Mouse (Mus musculus) adrenal gland, adult 18-20 months (tissue): Measurements from ENCODE around the gene Mixl1. TPM values are rescaled to one million over a fixed set of nuclear protein-coding genes. Genes with fewer than 3 reads are reported as not detected.

Experiments
- DNase-seq, 2 experiments: peaks; one replicate each; pipeline ENCODE4 v3.0.0; 2021 to 2022; ENCODE audit warnings: low spot score in 2 of 2
- long read RNA-seq, 2 experiments: library from polyadenylated mRNA; stranded (forward); transcript quantifications; one replicate each; pipeline ENCODE4 v2.0.0; 2021
- total RNA-seq, 2 experiments: library from RNA; stranded (reverse); gene quantifications; 1 replicate in 1 of 2; 2 replicates in 1 of 2; pipeline ENCODE4 v1.2.3; 2021

Gene Mixl1
- total RNA-seq: not detected
- long read RNA-seq, experiment 1: 0 reads
- long read RNA-seq, experiment 2: 0 reads

DNA sequence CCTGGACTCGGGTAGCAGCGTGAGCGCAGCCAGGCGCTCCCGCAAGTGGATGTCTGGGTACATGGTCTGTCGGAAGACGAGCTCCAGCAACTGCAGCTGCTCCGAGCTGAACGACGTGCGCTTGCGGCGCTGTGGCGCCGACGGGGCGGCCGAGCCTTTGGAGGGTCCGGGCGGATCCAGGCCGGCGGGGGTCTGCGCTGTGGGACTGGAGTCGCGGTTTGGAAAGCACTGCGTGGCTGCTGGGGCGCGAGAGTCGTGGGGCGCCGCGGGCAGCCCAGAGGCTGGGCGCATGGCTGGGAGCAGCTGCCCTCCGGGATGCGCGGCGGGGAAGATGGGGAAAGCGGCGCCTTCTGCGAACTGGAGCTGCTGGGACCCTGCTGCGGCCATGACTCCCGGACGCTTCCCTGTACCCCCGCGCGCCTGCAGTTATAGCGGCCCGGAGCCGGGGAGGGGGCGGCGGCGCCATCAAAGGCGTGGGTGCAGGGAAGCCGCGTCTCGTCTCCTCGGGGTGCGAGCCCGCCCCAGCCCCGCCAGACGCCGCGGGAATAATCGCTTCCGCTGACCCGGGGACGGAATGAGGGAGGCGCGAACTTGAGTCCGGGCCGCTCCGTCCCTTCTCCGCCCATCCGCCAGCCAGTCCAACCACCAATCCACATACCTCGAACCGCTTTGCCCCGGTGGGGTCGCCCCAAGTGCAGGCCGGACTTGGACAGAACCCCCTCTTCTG is at the start of gene Mixl1:
TSS of gene Mixl1 (minus strand) at position 409 of the 727 bp plus-strand sequence.
- DNase-seq: no peak

DNA sequence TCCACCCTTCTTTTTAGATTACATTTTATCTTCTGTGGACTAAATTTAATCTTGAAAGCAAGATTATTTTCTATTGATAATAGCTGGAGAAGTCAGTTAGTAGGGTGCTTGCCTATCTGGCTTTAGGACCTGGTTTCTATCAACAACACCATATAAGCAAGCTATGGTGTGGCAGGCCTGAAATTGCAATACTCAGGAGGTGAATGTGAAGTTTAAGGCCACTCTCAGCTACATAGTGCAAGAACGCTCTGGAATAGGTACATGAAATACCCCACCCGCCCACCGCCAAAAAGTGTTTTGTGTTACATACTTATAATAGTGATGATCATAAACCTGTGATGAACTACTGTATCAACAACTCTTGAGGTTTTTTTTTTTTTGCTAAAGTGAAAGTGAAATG is 32.4 kb upstream of the Mixl1 start:
- no peak for DNase-seq

DNA sequence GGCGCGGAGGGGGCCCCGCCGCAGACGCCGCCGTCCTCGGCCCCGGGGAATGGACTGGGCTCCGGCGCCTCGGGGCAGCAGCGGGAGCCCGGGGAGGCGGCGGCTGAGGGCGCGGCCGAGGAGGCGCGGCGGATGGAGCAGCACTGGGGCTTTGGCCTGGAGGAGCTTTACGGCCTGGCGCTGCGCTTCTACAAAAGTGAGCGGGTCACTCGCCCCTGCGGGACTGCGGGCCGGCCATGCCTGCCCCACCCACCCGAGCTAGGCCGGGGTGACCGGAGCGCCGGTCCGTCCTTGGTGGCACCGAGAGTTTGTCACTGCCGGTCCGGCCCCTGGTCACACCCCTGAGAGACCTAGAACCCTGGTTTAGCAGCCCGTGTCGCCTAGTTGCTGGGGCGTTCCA is 29.3 kb upstream of the Mixl1 start:
- no peak for DNase-seq

DNA sequence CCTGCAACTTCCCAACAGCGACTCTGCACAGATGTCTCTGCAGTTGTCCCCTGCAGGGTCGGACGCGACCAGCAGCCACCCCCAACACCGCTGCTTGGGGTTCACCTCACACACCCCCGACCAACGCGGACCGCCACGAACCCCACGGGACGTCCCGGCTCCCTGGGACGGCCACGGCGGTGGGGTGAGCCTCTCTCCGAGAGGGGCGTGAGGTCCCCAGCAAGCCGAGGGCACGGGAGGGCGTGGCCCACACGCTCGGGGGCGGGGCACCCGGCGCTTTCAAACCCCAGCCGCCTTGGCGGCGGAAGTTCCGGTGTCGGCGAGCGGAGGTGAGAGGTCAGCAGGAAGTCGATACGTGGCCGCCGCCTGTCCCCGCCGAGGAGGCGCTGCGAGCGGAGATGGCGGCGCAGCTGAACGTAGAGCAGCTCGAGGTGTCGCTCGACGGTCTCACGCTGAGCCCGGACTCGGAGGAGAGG is 28.9 kb upstream of the Mixl1 start, which contains the start of gene Acbd3:
TSS of gene Acbd3 (plus strand) at position 340 of the 476 bp plus-strand sequence.
- peak; percentile 91 for DNase-seq

DNA sequence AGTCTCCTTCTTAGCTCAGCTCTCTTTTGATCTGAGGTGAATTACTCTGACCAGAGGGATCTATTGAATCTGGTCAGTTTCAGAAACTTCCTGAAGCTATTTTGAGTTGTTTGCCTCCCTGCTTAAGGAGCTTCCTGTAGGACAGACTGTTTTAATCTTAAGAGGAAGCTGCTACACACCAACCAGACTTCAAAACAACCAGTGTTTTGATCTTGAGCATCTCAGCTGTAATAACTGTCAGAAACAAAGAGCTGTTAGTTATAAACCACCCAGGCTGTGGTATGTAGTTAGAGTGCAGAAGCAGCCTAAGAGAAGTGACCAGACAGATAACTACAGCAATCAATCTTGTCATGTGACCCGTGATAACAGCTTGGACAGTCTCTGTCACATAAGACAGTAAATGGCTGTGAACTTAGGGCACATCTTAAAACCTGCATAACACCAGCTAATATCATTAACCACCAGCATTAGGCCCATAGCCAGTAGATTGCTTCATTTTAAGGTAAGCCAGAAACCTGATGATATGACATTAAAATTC is 26.9 kb upstream of the Mixl1 start:
- DNase-seq: no peak

DNA sequence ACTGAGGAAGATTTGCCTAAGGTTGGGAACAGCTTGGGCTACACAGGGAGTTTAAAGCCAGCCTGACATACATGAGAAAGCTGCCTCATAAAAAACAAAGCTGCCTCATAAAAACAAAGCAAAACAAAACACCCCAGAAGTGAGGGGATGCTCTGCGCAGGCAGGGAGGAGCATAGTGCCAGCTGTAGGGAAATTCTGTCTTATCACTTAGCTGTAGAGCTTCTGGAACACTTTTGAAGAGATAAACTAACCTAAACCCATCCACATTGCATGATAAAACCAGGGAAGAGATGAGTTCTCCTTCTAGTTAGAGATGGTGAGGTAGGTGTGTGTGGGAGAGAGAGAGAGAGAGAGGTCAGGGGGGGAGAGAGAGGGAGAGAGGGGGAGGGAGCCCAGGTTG is 25.8 kb upstream of the Mixl1 start:
- DNase-seq: no peak

DNA sequence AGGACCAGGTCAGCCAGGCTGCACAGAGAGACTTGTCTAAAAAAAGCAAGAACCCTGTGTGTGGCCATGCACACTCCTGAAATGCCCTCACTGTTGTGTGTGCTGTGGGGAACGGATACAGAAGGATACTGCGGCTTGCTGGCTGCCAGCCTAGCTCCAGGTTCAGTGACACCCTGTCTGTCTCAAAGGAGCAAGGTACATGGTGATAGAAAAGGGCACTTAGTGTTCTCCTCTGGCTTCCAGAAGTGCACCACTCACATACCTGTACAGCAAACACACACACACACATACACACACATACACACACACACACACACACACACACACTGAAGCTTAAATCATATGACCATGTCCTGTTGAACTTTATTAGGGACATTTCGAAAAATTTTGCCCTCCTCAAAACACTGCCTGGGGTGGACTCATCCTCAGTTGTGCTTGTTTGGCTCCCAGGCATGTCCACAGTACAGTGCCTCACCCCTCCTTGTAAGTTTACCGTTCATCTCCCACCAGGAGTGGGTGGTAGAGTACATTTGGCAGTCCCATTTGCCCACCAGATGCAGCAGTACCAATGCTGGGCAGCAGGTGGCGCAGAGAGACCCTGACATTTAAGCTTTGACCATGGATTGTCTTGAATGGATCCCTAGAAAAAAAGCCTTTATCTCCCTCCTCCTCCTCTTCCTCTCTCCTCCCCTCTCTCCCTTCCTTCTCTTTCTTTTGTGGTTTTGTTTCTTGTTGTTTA is 23.3 kb upstream of the Mixl1 start:
- DNase-seq: peak; percentile 85 to 90

DNA sequence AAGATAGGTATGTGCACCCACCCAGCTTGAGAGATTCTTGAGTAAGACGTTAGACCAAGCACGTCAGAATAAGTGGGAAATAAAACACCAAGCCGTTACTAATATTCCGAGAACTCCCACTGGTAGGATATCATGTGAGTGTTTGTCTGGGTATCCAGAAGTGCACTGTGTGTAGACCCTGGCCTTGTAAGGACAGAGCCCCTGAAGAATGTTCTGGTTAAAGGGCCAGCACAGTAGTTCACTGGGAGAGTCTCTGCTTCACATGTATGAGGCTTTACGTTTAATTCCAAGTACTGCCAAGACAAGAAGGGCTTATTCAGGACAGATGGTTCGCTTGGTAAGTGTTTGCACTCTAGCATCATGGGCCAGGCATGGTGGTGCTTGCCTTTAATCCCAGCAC is 22.6 kb upstream of the Mixl1 start:
- DNase-seq: no peak

DNA sequence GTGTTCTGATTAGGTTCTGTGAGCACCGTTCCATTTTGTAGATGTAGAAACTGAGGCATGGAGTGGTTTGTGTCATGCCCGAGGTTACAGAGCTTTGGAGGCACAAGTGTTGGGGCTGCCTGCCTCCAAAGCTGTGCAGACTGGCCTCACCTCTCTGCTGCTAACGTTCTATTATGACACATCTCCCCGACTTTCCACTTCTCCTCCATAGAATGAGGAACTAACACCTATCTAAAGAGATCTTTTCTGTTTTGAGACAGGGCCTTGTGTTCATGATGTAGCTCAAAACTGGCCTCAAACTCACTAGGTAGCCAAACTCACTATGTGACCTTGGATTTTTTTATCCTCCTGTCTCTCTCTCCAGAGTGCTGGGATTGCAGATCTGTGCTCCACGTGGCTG is 21.9 kb upstream of the Mixl1 start:
- DNase-seq: no peak

DNA sequence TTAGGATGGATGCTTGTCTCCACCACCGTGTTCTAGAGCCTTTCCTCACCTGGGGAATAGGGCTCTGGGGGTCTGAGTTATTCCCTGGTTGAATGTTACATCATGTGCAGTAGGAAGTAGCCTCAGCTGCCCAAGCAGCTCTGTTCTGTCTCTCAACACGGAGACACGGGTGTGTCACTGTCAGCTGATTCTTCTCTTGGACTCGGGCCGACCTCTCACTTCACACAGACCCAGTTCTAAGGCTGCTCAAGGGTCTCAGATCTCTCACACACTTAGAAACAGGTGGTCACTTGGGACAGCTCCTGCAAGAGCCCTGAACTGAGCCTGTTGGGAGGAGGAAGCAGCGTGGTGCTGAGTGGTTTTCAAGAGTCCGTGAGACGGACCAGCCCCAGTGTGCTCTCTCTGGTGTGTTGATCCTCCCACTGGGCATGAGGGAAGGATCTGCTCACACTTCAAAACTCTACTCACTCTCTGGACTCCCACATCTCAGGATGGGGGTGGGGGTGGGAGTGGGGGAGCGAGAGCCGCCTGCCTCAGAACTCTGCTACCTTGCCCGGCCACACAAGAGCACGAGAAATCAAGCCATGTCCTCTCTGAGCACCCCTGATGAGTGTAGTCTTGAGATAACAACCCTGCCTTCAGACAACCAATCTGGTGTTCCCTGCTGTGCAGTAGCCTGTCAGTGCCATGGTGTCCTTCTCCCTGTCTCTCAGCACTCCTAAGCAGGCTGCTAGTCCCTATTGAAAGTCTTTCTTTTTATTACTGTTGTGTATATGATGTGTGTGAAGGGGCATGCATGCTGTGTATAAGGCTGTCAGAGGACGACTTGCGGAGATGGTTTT is 12.3 kb upstream of the Mixl1 start:
- no peak for DNase-seq

DNA sequence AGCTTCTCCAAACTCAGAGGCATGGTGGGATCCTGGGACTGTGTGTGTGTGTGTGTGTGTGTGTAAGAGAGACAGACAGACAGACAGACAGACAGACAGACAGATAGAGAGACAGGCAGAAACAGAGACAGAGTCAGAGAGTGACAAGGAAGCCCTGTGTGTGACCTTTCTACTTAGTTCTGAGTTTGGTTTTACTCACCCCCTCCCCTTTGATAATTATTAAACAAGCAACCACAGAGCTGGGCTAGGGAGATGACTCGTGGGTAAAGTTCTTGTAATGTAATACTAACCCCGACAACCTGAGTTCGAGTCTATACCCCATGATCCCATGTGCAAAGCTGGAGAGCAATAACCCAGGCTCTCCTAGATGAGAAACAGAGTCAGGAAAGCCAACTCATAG is 11.0 kb upstream of the Mixl1 start:
- DNase-seq: no peak

DNA sequence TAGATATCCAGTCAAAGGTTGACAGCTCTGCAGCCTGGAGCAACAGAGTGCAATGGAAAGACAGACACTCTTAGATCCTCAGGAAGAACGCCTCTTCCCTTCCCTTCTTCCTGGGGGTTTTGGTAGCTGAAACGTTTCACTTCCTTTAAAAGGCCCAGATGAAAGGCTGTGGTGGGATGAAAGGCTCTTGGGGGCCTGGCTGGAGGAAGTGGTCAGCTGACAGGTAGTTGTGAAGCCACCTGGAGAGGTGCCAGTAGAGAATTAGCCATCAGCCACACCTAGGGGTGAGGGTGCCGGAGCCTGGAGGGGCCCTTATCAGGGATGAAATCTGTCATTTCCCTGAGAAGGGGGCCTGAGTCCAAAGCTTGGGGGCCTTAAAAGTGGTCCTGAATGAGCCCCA is 10.5 kb upstream of the Mixl1 start:
- DNase-seq: no peak

DNA sequence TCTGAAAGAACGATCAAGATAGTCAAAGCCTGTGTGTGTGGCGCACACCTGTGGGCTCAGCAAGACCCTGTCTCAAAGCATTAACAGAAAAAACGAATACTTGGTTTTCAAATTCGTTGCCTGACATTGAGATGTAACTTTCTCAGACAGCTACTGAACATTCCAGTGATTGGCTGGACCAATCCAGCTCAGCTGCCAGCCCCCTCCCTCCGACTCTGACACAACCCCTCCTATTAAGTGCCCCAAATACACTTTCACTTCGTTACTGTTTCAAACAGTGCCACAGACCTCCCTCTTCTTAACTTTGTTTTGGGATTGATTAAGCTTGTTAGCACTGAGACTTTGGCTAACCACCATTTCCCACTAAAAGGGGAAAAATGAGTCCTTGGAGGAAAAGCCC is 6.6 kb upstream of the Mixl1 start:
- DNase-seq: no peak

DNA sequence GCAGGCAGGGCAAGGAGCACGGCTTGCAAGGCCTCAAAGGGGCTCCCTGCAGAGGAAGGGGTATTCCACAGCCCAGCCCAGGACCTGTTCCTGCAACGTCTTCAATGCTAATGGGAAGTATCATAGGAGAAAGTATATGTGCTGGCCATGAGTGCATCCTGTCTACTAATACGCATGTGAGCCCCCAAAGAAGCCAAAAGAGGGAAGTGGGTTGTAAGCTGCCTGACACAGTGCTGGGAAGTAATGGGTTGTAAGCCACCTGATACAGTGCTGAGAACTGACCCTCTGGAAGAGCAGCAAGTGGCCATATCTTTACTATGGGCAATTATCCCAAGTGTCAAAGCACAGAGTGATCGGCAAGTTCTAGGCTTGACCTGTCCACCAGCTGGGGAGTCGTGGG is 1.2 kb upstream of the Mixl1 start:
- no peak for DNase-seq

DNA sequence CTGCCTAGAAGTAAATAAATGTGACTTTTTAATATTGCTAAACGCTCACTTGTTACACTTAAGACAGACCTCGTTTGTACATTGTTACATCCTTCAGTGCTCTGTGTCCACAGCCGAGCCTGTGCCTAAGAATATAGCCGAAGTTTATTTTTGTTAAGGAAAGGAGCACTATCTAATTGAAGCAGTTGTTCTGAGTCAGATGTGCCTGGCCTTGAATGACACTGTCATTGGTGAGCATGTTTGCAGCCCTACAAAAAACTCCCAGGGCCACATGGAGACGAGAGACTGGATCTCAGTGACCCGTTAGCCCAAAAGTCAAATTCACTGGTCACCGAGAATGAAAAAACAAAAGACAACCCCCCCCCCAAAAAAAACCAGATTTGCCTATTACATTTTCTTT is 5.5 kb downstream of the Mixl1 start:
- no peak for DNase-seq

Other genes starting within 250 kb of the Mixl1 start
- under 1 TPM; 0.33 to 0.86 TPM for gene Stum, start 213.5 kb downstream of the Mixl1 start, total RNA-seq
- gene Parp1, start 128.1 kb downstream of the Mixl1 start, total RNA-seq: 10 to 100 TPM; 57.9 to 70.2 TPM
- gene Lin9, start 55.9 kb downstream of the Mixl1 start, total RNA-seq: 1 to 10 TPM; 3.9 to 4.2 TPM
- gene Acbd3, start 29.0 kb upstream of the Mixl1 start, total RNA-seq: 10 to 100 TPM; 50.4 to 54.0 TPM
- 100 to 1,000 TPM; 557 to 688 TPM for gene H3f3a, start 116.9 kb upstream of the Mixl1 start, total RNA-seq
- 10 to 100 TPM; 21.5 to 22.9 TPM for gene Sde2, start 154.1 kb upstream of the Mixl1 start, total RNA-seq
- under 1 TPM; 0.32 to 0.73 TPM for gene Lefty2, start 196.1 kb upstream of the Mixl1 start, total RNA-seq
- 10 to 100 TPM; 30.3 to 34.3 TPM for gene Pycr2, start 207.3 kb upstream of the Mixl1 start, total RNA-seq
- 1 to 10 TPM; 3.3 to 5.7 TPM for gene Lefty1, start 238.0 kb upstream of the Mixl1 start, total RNA-seq
- gene Tmem63a, start 245.3 kb upstream of the Mixl1 start, total RNA-seq: 10 to 100 TPM; 44.7 to 77.9 TPM